Mouse (Mus musculus) spleen, adult 2 months (tissue): ENCODE results near the gene Olfr279.

Experiments used
- CTCF ChIP-seq: fragments of 200-500 bp; IDR thresholded peaks from 2 replicates; pipeline ENCODE4 v1.5.1; 2011; ENCODE audit warnings: mild to moderate bottlenecking, inconsistent platforms; ENCODE audit not compliant: insufficient read depth, insufficient read length, insufficient replicate concordance; ENCODE audit errors: extremely low read depth
- POLR2A ChIP-seq: fragments of 200-500 bp; IDR thresholded peaks from 2 replicates; pipeline ENCODE4 v1.6.1; 2011; ENCODE audit warnings: low read depth, low read length, inconsistent platforms

- no peak for TF ChIP-seq CTCF
- TF ChIP-seq POLR2A: no peak
Observed at GRCm38 (mm10) chr15:98448521-98448920, 43.7 kb upstream of the Olfr279 start.
